Mouse (Mus musculus) adrenal gland, postnatal 0 days (tissue): ENCODE measurements around the gene Mmp27. TPM values are rescaled to one million over a fixed set of nuclear protein-coding genes. Genes with fewer than 3 reads are reported as not detected.

ENCODE experiments used
- polyA plus RNA-seq: library from polyadenylated mRNA; unstranded; fragments of >200 nt; fragmentation: Nextera tagmentation; extraction: Ambion mirVana; gene quantifications from 2 replicates; pipeline ENCODE4 v1.2.1, GENCODE M21; 2015

Mmp27 gene
- polyA plus RNA-seq = 0.08 TPM in 1 of 2 replicates, not detected in the other

GRCm38 (mm10) chr9:7571162-7571561, at the start of gene Mmp27:
TSS of gene Mmp27 (plus strand) at chr9:7571396.

DNA sequence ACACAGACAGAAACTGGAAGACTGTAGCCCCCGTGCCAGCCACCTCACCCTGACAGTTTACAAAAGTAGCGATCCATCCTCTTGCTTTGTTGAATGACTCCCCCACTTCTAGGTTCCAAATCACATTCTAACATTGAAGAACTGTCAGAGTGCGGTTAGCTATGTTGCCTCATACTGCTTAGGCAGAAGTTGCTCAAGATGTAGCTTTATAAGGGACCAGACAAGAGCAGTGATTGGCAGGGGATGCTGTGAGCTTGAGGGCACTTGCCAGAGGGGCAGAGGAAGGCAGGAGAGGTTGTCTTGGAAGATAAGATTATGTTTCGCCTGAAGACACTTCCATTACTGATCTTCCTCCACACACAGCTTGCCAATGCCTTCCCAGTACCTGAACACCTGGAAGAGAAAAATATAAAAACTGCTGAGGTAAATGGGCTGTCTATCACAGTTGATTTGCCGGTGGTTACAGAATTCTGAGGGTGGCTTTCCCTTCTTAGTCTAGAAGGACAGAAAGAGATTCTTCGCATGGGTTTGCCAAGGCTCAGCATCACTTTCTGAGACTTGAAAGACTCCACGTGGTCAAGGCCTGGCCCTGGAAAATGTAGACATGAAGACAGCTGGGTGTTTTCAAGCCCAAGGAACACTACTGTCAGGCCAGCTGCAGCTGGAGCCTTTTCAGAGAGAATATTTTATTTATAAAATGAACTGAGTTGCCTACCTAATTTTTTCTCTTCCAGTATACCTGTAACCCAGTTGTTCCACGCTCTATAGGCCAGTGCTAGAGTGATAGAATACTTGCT, 12.8 kb upstream of the Mmp27 start, which contains the start of gene Mmp8:
TSS of gene Mmp8 (plus strand) at position 236 of the 797 bp plus-strand sequence.

GRCm38 (mm10) chr9:7627931-7628330, 56.7 kb downstream of the Mmp27 start, which contains the start of gene Mmp20:
TSS of gene Mmp20 (plus strand) at chr9:7628231.

Other genes starting within 250 kb of the Mmp27 start
- 0.80 and 0.84 TPM in 2 replicates for gene Mmp12, start 227.0 kb upstream of the Mmp27 start, polyA plus RNA-seq
- not detected in 2 replicates for gene Mmp1b, start 183.3 kb upstream of the Mmp27 start, polyA plus RNA-seq
- 0.10 and 0.13 TPM in 2 replicates for gene Mmp3, start 125.6 kb upstream of the Mmp27 start, polyA plus RNA-seq
- gene Mmp10, start 69.0 kb upstream of the Mmp27 start, polyA plus RNA-seq = 0.11 TPM in 1 of 2 replicates, not detected in the other
- 1.8 TPM in 2 replicates for gene Mmp8, start 12.9 kb upstream of the Mmp27 start, polyA plus RNA-seq
- gene Mmp20, start 56.8 kb downstream of the Mmp27 start, polyA plus RNA-seq = not detected in 2 replicates
- 0.24 TPM in 1 of 2 replicates, not detected in the other for gene Mmp7, start 120.7 kb downstream of the Mmp27 start, polyA plus RNA-seq
- 59.9 and 83.6 TPM in 2 replicates for gene Tmem123, start 192.6 kb downstream of the Mmp27 start, polyA plus RNA-seq